Mouse (Mus musculus) c-Kit-positive CD71-negative TER-119-negative erythroid progenitor cells, embryonic 14.5 days (primary cell): Measurements from ENCODE around the gene Klhl23.
A peak's percentile ranks its signal among the peaks of the same experiment; 100 is the strongest.

Experiments used
- DNase-seq: peaks from one replicate; pipeline ENCODE4 v3.0.0-alpha.2; 2013; ENCODE audit warnings: low read depth

Gene Klhl23

DNA sequence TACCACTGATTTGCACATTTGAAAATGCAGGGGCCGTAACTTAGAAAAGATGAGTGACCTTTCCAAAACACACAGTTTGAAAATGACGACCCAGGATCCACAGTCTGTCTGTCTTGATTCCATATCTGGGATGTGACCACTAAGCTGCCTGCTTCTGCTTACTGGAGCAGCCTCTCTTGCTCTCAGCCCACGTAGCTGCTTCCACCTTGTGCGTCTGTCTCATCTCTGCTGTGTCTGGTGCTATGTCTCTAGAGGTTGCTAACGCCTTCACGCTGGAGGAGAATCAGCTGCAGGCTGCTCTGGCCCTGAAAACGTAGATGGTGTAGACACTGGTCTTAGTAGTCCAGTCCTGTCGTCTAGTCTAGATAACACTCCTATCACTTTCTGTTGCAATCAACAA, 8.4 kb downstream of the Klhl23 start:
- no peak for DNase-seq

DNA sequence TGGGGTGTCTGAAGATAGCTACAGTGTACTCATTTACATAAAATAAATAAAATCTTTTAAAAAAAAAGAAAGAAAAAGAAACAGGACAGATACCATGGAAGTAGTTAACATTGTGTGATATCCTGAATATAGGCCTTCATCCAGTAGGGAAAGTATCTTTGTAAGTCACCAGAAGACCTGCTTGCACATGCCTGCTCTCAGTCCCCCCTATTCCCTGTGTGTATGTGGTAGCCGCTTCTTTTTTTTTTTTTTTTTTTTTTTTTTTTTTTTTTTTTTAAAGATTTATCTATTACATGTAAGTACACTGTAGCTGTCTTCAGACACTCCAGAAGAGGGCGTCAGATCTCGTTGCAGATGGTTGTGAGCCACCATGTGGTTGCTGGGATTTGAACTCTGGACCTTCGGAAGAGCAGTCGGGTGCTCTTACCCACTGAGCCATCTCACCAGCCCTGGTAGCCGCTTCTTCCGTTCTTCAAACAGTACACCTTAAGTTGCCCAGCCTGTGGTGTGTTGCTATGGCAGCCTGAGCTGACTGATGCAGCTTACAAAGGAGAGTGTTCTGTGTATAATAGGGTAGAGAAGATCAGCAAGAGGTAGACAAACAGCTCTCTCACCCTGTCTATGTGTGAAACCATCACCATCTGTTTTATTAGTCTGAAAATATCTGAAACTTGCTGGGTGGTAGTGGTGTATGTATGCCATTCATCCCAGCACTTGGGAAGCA, 15.7 kb downstream of the Klhl23 start:
- DNase-seq = no peak

- no peak for DNase-seq
These were observed 16.3 kb downstream of the Klhl23 start for GRCm38 (mm10) chr2:69837996-69838395.

GRCm38 (mm10) chr2:69838707-69839106, 17.0 kb downstream of the Klhl23 start:
- no peak for DNase-seq

- no peak for DNase-seq
These were observed 18.5 kb downstream of the Klhl23 start for GRCm38 (mm10) chr2:69840261-69840660.

- no peak for DNase-seq
These were observed 27.5 kb downstream of the Klhl23 start for GRCm38 (mm10) chr2:69849215-69849614.

DNA sequence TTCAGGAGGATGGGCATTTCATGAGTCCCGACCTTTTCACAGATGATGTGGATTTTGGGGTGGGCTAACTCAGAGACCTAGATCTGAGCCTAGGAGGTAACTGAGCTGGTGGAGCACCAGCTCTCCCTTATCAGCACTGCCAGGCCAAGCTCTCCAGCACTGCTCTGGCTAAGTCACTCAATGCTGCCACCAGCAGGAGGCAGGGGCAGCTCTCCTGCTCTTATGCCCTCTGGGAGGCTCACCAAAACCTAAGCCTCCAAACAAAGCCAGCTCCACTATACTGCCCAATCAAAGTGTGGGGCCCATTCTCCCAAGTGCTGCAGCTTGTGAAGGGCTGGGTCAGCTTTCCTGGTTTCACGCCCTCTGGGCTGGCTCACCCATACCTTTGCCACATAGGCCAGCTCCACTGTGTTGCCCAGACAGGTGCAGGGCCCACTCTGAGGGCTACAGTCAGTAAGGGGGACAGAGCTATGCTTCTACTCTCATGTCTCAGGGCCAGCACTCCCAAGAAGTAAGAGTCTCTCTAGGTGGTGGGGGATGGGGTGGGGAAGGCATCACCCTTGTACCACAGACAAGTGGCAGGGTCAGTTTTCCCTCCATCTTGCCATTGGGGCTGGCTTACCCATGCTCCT, 29.8 kb downstream of the Klhl23 start:
- DNase-seq = no peak

GRCm38 (mm10) chr2:69856392-69856791, 34.6 kb downstream of the Klhl23 start:
- DNase-seq = peak; percentile 52

DNA sequence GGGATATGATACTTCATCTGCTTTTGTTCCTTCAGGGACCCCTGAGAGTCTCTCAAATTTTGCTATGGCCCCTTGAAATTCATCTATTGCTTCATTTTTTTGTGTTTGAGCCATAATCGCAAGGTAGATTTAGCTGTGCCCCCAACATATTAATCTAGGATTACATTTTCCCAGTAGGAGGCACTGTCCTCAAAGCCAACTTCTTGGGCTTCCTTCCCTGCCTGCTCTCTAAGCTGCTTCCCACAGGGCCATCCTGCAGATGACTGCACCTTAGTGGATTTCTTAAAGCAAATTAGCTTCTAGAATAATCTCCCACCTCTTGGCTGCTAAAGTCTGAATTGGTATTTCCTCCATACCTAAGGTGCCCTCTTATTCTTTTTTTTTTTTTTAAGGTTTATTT, 36.1 kb downstream of the Klhl23 start:
- DNase-seq = no peak

- DNase-seq = no peak
These were observed 39.3 kb downstream of the Klhl23 start for GRCm38 (mm10) chr2:69860972-69861452.

DNA sequence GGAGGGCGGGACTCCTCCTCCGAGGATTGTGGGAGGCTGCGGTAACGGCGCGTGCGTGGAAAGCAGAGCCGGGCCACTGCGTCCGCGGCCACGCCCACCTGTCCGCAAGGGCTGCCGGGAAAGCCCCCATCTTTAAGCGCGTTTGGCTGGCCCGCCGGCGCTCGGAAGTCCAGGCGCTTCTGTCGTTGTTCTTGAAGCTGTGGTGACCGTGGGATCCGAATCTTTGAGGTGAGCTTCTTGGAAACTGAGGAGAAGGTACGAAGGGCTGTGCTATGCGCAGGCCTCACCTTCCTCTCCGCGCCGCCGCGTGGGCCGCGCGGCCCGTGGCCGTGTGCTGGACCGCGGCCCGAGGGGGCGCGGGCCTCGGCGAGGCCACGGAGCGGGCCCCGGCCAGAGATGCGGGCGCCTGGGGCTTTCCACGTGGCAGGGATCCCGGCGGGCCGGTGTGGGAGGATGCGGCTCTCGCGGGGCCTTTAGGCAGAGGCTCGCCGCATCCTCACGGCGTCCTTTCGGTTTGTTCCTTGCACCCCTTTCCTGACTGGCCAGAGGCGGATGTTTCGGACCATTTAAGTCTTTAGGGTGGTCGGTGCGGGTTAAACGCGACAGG, 39.8 kb downstream of the Klhl23 start, which contains the start of gene Ssb:
Gene Ssb (plus strand): TSS at position 78 of the 607 bp plus-strand sequence.
- DNase-seq = peak; percentile 86

DNA sequence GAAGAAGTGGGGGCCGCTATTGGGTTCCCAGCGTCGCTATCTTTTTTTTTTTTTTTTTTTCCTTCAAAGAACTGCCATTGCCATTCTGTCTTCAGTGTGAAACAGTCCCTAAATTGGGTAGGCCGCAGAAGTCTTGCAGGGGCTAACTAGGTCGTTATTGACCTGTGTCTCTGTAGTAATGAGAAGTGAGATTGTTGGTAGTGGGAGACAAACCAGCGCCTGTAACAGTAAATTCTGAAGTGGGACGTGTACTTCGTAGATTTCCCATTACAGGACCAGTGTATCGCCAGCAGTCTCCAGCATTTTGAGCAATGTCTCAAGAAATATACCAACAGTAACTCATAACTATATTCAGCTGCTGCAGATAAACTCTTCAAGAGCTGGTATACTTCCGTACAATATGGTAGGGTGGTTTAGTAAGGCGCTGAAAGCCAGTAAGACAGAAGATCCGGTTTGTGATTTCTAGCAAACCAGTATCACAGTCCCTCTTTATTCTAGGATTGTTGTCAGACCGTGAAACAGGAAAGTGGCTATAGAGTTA, 40.4 kb downstream of the Klhl23 start:
- no peak for DNase-seq

- DNase-seq = no peak
These were observed 62.2 kb downstream of the Klhl23 start for GRCm38 (mm10) chr2:69883990-69884391.

- DNase-seq = no peak
These were observed 62.8 kb downstream of the Klhl23 start for GRCm38 (mm10) chr2:69884581-69884980.

DNA sequence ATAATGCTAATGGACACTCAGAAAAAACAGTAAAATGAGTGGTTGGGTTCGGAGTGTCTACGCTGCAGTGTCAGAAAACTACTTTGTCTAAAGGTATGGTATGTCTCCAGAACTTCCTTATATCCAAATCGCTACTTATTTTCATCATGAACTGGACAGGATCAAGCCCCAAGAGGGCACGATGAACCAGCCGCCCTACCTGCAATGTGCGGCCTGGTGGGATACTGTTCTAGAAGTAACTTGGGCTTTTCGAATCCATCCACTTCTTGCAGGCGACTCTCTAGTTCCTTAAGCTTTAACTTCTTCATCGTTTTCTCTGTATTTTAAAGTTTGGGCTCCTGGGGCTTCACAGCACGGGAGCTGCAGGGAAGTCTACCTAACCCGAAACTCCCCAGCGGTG, 63.3 kb downstream of the Klhl23 start:
- DNase-seq = no peak

- DNase-seq = peak; percentile 83
These were observed 63.9 kb downstream of the Klhl23 start, which contains the start of gene Mettl5 for GRCm38 (mm10) chr2:69885451-69886305. TSS of gene Mettl5 (minus strand) at chr2:69885615.
